Mouse (Mus musculus) kidney, embryonic 15.5 days (tissue): ENCODE data around the gene Prkca. TPM values are rescaled to one million over a fixed set of nuclear protein-coding genes. Genes with fewer than 3 reads are reported as not detected.

Experiments
- ATAC-seq: fragments of 200-750 bp; cut with Nextera tagmentation; replicated peaks from 2 replicates; pipeline ENCODE4 v1.8.0; 2017; ENCODE audit warnings: moderate TSS enrichment; ENCODE audit not compliant: low FRiP score
- H3K27ac ChIP-seq: fragments of 300-500 bp; sonication (generic); 2 replicates; pipeline ENCODE4 v1.5.1; 2015; ENCODE audit warnings: mild to moderate bottlenecking, inconsistent platforms
- H3K27me3 ChIP-seq: fragments of 300-500 bp; sonication (generic); 2 replicates; pipeline ENCODE4 v1.6.1; 2015; ENCODE audit warnings: inconsistent platforms
- H3K36me3 ChIP-seq: fragments of 300-500 bp; sonication (generic); 2 replicates; pipeline ENCODE4 v1.6.1; 2015; ENCODE audit warnings: inconsistent platforms
- H3K4me1 ChIP-seq: fragments of 300-500 bp; sonication (generic); 2 replicates; pipeline ENCODE4 v1.6.1; 2015; ENCODE audit warnings: inconsistent platforms
- H3K4me2 ChIP-seq: fragments of 300-500 bp; sonication (generic); 2 replicates; pipeline ENCODE4 v1.6.1; 2015; ENCODE audit warnings: moderate library complexity, mild to moderate bottlenecking, inconsistent platforms
- H3K4me3 ChIP-seq: fragments of 300-500 bp; sonication (generic); replicated peaks from 2 replicates; pipeline ENCODE4 v1.5.1; 2015; ENCODE audit warnings: mild to moderate bottlenecking, inconsistent platforms
- H3K9ac ChIP-seq: fragments of 300-500 bp; sonication (generic); 2 replicates; pipeline ENCODE4 v1.6.1; 2015; ENCODE audit warnings: mild to moderate bottlenecking, inconsistent platforms
- H3K9me3 ChIP-seq: fragments of 300-500 bp; sonication (generic); replicated peaks from 2 replicates; pipeline ENCODE4 v1.6.1; 2016; ENCODE audit warnings: inconsistent platforms
- WGBS: fragments of 180-500 bp; shearing (Covaris S2); methylation state at CpG from one replicate; pipeline ENCODE4 v1.1.7; 2015; ENCODE audit warnings: mixed read lengths; 5-methylcytosine and 5-hydroxymethylcytosine counted together
- polyA plus RNA-seq: library from polyadenylated mRNA; unstranded; fragments of >200 nt; fragmentation: Nextera tagmentation; extraction: Ambion mirVana; gene quantifications from 2 replicates; pipeline ENCODE4 v1.2.1, GENCODE M21; 2015

The Prkca gene
- polyA plus RNA-seq, 1 experiment from 2014 or later, result 7.4 TPM

DNA sequence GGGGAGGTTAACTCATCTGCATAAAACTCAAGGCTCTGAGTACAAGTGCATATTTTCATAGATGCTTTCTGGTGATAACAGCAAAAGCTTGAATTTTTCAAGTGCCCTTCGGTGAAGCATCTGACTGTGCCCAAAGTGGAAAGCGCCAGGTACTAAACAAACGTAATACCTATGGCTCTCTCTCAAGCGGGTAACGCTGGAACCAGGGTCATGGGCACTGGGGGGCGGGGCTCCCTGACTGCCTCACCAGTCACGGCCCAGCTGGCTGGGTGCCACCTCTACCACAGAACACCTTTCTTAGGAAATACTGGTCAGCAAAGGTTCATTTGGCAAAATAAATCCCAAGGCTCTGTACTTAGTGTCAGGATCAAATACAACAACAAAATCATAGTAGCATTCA, 203.7 kb downstream of the Prkca start:
- Histone ChIP-seq H3K9ac (no peak overlapping the region), H3K4me1 (0 out of 2 replicates have a peak, but pooled peaks cover 7% of the 10 kb centered on the region), H3K9me3 (no peaks in the 10 kb centered on the region), H3K27me3 (no peaks in the 10 kb centered on the region), H3K27ac (no peak overlapping the region), H3K36me3 (no peaks in the 10 kb centered on the region), H3K4me2 (no peak overlapping the region), H3K4me3 (no peak overlapping the region)
- ATAC-seq, result no peak
- WGBS, result 72% methylated on average over 7 of the region's 7 CpGs

DNA sequence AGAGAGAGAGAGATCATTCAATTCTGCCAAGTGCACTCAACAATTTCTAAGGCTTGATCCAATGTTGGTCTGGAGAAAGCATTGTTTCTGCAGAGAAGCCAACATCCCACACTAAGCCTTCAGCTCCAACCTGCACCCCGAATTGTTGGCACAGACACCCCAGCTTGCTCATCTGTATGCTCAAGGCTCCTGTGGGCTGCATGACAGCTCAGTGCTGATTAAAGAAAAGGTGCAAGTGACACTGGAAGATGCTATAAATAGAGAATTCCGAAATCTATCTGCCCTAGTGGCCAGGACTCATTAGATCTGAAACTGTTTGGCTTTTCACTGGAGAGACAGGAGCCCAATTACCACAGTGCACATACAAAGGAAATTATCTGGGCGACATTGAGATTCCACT, 207.4 kb downstream of the Prkca start:
- no peak overlapping the region for H3K4me2 ChIP-seq
- H3K27ac ChIP-seq, result no peak overlapping the region
- H3K36me3 ChIP-seq, result no peaks in the 10 kb centered on the region
- H3K4me1 ChIP-seq, result 0 out of 2 replicates have a peak, but pooled peaks cover 7% of the 10 kb centered on the region
- H3K9ac ChIP-seq, result no peak overlapping the region
- no peaks in the 10 kb centered on the region for H3K27me3 ChIP-seq
- 71% methylated on average over 3 of the region's 3 CpGs for WGBS
- no peaks in the 10 kb centered on the region for H3K9me3 ChIP-seq
- H3K4me3 ChIP-seq, result no peak overlapping the region
- ATAC-seq, result no peak

GRCm38 (mm10) chr11:108135407-108136159, 208.1 kb downstream of the Prkca start:
- Histone ChIP-seq H3K4me3 (no peak overlapping the region), H3K9me3 (no peaks in the 10 kb centered on the region), H3K27me3 (no peaks in the 10 kb centered on the region), H3K4me1 (0 out of 2 replicates have a peak, but pooled peaks cover 7% of the 10 kb centered on the region), H3K9ac (no peak overlapping the region), H3K4me2 (no peak overlapping the region), H3K36me3 (no peaks in the 10 kb centered on the region), H3K27ac (no peak overlapping the region)
- no peak for ATAC-seq
- 30% methylated on average over 4 of the region's 4 CpGs for WGBS

DNA sequence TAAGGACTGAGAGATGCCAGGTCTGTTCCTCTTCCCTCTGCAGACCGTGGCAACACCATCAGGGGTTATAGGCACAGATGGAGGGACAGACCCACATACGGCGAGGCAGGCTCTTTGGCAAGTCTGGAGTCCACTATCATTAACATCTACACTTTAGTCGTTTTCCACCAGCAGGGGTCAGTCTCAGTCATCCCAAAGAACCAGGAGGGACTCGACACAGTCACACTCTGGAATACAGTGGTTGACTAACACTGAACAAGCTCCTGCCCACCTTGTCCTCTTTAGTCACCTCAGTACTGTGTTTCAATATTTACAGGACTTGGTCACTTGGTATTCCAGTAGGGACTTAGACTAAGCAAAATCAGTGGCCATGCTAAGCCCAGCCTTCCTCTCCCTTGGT, 215.1 kb downstream of the Prkca start:
- no peaks in the 10 kb centered on the region for H3K9me3 ChIP-seq
- H3K4me1 ChIP-seq, result peaks cover 2% of the 10 kb centered on the region; the same call in 1 of the 2 replicates
- no peaks in the 10 kb centered on the region for H3K36me3 ChIP-seq
- no peak overlapping the region for H3K4me3 ChIP-seq
- H3K4me2 ChIP-seq, result no peak overlapping the region
- WGBS, result 37% methylated on average over 5 of the region's 5 CpGs
- no peak for ATAC-seq
- no peaks in the 10 kb centered on the region for H3K27me3 ChIP-seq
- H3K9ac ChIP-seq, result no peak overlapping the region
- H3K27ac ChIP-seq, result no peak overlapping the region

DNA sequence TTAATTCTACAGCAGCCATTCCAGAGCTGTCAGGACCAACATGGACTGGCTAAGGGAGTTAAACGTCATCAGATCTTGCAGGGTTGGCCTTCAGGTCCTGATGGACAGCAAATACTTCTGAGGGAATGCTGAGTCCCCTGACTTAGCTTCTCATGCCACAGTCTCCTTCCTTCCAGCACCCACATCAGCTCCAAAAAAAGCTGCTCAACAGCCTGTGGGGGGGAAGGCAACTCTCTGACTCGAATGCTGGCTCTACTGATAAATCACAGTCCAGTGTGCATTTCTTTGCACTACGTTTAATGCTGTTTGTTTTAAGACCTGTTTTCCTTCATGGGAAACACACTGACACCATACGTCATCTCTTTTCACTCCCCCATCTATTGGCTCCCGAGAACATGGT, 215.8 kb downstream of the Prkca start:
- ATAC-seq, result no peak
- Histone ChIP-seq H3K4me2 (no peak overlapping the region), H3K27ac (no peak overlapping the region), H3K9me3 (no peaks in the 10 kb centered on the region), H3K4me1 (peaks cover 6% of the 10 kb centered on the region; the same call in 1 of the 2 replicates), H3K36me3 (no peaks in the 10 kb centered on the region), H3K4me3 (no peak overlapping the region), H3K9ac (no peak overlapping the region), H3K27me3 (no peaks in the 10 kb centered on the region)
- WGBS, result 57% methylated on average over 5 of the region's 5 CpGs

- no peaks in the 10 kb centered on the region for H3K9me3 ChIP-seq
- no peak overlapping the region for H3K4me2 ChIP-seq
- no peak overlapping the region for H3K9ac ChIP-seq
- no peak for ATAC-seq
- H3K27ac ChIP-seq, result no peak overlapping the region
- no peaks in the 10 kb centered on the region for H3K27me3 ChIP-seq
- no peak overlapping the region for H3K4me3 ChIP-seq
- H3K36me3 ChIP-seq, result no peaks in the 10 kb centered on the region
- H3K4me1 ChIP-seq, result peaks cover 17% of the 10 kb centered on the region
- WGBS, result 63% methylated on average over 7 of the region's 7 CpGs
Observed at GRCm38 (mm10) chr11:108122486-108122885, 221.2 kb downstream of the Prkca start.

DNA sequence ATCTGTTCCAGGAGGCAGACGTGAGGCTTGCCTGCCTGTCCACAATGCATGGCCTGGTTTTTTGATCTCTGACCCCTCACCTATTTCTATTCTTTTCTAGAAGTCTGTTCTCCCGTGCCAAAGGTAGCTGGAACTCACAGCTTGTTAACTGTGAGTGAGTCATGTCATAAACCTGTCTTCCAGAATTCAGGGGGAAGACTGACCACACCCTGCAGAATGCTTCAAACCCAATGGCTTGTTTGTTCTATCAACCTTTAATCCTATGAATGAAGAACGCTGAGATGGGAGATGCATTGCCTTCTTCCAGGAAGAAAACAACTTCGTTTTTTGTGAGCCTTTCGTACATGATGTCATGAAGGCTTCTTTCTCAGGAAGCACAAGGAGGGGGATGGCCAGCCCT, 223.0 kb downstream of the Prkca start:
- no peaks in the 10 kb centered on the region for H3K27me3 ChIP-seq
- no peaks in the 10 kb centered on the region for H3K36me3 ChIP-seq
- no peak overlapping the region for H3K9ac ChIP-seq
- ATAC-seq, result no peak
- no peak overlapping the region for H3K27ac ChIP-seq
- H3K4me3 ChIP-seq, result no peak overlapping the region
- peaks cover 17% of the 10 kb centered on the region for H3K4me1 ChIP-seq
- 57% methylated on average over 5 of the region's 5 CpGs for WGBS
- H3K4me2 ChIP-seq, result no peak overlapping the region
- H3K9me3 ChIP-seq, result no peaks in the 10 kb centered on the region

- no peaks in the 10 kb centered on the region for H3K36me3 ChIP-seq
- 87% methylated on average over 3 of the region's 3 CpGs for WGBS
- H3K4me1 ChIP-seq, result peaks cover 17% of the 10 kb centered on the region
- H3K4me2 ChIP-seq, result no peak overlapping the region
- no peak overlapping the region for H3K27ac ChIP-seq
- ATAC-seq, result no peak
- no peak overlapping the region for H3K9ac ChIP-seq
- H3K9me3 ChIP-seq, result no peaks in the 10 kb centered on the region
- H3K27me3 ChIP-seq, result no peaks in the 10 kb centered on the region
- no peak overlapping the region for H3K4me3 ChIP-seq
Observed at GRCm38 (mm10) chr11:108119785-108120184, 223.9 kb downstream of the Prkca start.

- Histone ChIP-seq H3K4me1 (peaks cover 17% of the 10 kb centered on the region), H3K4me3 (no peak overlapping the region), H3K9ac (no peak overlapping the region), H3K9me3 (no peaks in the 10 kb centered on the region), H3K4me2 (no peak overlapping the region), H3K27ac (no peak overlapping the region), H3K27me3 (no peaks in the 10 kb centered on the region), H3K36me3 (no peaks in the 10 kb centered on the region)
- WGBS, result 80% methylated on average over 2 of the region's 2 CpGs
- no peak for ATAC-seq
Observed at GRCm38 (mm10) chr11:108118814-108119213, 224.9 kb downstream of the Prkca start.

DNA sequence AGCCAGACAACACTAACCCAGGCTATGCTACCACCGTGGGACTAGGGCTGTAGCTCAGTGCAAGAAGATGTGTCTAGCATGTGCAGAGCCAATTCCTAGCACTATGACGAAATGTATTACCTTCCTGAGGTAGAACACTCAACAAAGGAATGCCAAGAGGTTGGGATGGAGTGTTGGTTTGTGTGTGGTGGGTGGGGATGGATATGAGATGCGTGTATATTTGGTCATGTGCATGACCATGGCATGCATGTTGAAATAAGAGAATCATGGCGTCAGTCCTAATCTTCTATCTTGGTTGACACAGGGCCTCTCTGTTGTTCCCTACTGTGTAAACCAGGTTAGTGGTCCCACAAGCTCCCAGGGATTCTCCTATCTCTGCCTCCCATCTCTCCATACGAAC, 225.5 kb downstream of the Prkca start:
- H3K36me3 ChIP-seq, result no peaks in the 10 kb centered on the region
- 93% methylated on average over 5 of the region's 5 CpGs for WGBS
- no peak overlapping the region for H3K4me3 ChIP-seq
- no peaks in the 10 kb centered on the region for H3K27me3 ChIP-seq
- H3K4me1 ChIP-seq, result peaks cover 11% of the 10 kb centered on the region; the same call in 1 of the 2 replicates
- no peak overlapping the region for H3K4me2 ChIP-seq
- H3K9me3 ChIP-seq, result no peaks in the 10 kb centered on the region
- H3K27ac ChIP-seq, result no peak overlapping the region
- ATAC-seq, result no peak
- no peak overlapping the region for H3K9ac ChIP-seq

GRCm38 (mm10) chr11:108117360-108118050, 226.2 kb downstream of the Prkca start:
- no peak for ATAC-seq
- H3K4me1 ChIP-seq, result peaks cover 11% of the 10 kb centered on the region; the same call in 1 of the 2 replicates
- H3K36me3 ChIP-seq, result no peaks in the 10 kb centered on the region
- no peak overlapping the region for H3K4me3 ChIP-seq
- no peak overlapping the region for H3K4me2 ChIP-seq
- no peak overlapping the region for H3K27ac ChIP-seq
- H3K27me3 ChIP-seq, result no peaks in the 10 kb centered on the region
- 63% methylated on average over 10 of the region's 10 CpGs for WGBS
- no peak overlapping the region for H3K9ac ChIP-seq
- no peaks in the 10 kb centered on the region for H3K9me3 ChIP-seq

DNA sequence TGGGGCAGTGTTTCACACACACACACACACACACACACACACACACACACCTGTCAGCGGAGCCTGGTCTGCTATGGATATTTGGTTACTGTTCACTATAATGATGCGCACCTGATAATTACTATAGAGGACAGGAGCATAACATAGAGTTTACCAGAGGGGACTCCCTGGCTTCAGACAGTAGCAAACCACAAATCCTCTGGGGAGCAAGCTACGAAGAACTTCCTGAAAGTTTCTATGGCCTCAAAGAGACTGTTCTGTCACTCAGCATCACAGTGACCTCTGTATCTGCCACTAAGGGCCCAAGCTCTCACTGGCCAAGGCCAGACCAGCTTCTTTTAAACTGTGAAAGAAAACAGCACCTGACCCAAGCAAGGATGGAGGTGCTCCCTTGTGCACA, 229.6 kb downstream of the Prkca start:
- H3K27ac ChIP-seq, result no peak overlapping the region
- no peak overlapping the region for H3K4me2 ChIP-seq
- no peak overlapping the region for H3K9ac ChIP-seq
- no peaks in the 10 kb centered on the region for H3K27me3 ChIP-seq
- no peaks in the 10 kb centered on the region for H3K9me3 ChIP-seq
- no peaks in the 10 kb centered on the region for H3K36me3 ChIP-seq
- no peak overlapping the region for H3K4me3 ChIP-seq
- ATAC-seq, result no peak
- no peaks in the 10 kb centered on the region for H3K4me1 ChIP-seq
- WGBS, result 78% methylated on average over 3 of the region's 3 CpGs
